Mouse (Mus musculus): ENCODE results near the gene Slc35g3.

DNA sequence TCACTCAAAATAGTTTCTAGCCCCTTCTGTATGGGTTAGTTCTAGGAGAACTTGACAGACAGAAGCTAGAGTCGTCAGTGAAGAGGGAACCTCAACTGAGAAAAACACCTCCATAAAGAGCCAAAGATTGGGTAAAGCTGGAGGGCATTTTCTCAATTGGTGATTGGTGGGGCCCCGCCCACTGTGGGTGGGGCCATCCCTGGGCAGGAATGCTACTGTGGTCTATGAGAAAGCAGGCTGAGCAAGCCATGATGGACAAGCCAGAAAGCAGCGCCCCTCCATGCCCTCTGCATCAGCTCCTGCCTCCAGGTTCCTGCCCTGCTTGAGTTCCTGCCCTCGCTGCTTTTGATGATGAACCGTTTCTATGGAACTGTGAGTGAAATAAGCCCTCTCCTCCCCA is 35.8 kb downstream of the Slc35g3 start:
- TF ChIP-seq CTCF (IDR thresholded peaks at IDR 0.05; ENCODE audit: borderline replicate concordance, control insufficient read depth, extremely low read depth, insufficient read depth, low read length, poor library complexity) (no peak), POLR2A (IDR thresholded peaks at IDR 0.05; ENCODE audit: control insufficient read depth, extremely low read depth, insufficient read depth, low read length, poor library complexity) (no peak)

Measured in thymus, adult 2 months (tissue).